Mouse (Mus musculus) liver, adult 2 months (tissue): Measurements from ENCODE around the gene Rab10.

Source experiments
- CTCF ChIP-seq: fragments of 200-500 bp; IDR thresholded peaks from 2 replicates; pipeline ENCODE4 v1.5.1; 2011; ENCODE audit warnings: low read depth, low read length, control low read depth
- POLR2A ChIP-seq: fragments of 200-500 bp; IDR thresholded peaks from 2 replicates; pipeline ENCODE4 v1.6.1; 2011; ENCODE audit warnings: low read length, control low read depth; ENCODE audit not compliant: insufficient read depth; ENCODE audit errors: extremely low read depth

DNA sequence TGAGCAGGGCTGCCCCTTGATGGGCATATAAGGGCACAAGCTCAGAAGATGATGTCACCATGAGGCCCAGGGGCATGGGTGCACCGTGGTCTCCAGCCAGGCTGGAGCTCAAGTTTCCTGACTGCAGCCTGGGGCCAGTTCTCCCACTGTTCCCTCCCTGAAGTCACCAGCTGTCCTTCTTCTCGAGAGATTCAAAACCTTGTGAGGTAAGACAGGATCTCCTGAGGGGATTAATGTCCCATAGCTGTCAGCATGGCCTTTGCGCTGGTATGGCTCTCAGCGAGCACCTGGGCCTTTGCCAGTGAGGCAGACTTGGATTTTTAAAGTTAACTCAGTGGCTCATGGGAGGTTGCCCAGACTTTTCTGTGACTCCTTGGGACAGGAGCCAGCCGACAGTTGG is 40.4 kb upstream of the Rab10 start:
- TF ChIP-seq CTCF (no peak), POLR2A (no peak)
